Mouse (Mus musculus) kidney, adult 18-20 months (tissue): ENCODE measurements around the gene Cadps2.

Source experiments
- DNase-seq: peaks from one replicate; pipeline ENCODE4 v3.0.0; 2021

Gene Cadps2

DNA sequence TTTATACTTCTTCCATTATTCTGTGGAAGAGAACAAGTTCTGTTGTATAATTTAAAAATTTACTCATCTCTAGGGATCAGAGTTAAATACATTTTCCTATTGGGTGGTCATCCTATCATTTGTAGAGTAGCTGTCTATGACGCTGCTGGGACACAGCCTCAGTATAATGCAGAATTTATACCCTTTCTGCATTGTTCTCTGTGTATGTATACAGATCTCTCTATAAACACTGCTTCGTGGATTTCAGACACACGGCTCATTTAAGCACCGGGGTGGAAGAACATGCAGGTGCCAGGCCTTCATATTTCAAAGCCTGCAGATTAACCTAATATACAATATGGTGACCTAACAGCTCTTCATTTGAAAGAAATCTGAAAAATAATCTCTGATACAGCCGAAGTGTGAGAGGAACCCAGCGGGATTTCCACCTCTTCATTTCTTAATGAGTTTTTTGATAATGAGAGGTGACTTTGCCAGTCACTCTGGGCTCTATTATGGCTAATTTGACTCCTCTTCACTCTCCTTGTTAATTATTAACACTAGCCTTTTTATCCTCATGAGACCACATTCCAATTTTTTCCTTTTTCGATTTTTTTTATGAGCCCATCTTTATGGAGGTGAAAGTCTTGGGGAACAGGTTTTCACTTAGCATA is 501.7 kb downstream of the Cadps2 start:
- no peak for DNase-seq

DNA sequence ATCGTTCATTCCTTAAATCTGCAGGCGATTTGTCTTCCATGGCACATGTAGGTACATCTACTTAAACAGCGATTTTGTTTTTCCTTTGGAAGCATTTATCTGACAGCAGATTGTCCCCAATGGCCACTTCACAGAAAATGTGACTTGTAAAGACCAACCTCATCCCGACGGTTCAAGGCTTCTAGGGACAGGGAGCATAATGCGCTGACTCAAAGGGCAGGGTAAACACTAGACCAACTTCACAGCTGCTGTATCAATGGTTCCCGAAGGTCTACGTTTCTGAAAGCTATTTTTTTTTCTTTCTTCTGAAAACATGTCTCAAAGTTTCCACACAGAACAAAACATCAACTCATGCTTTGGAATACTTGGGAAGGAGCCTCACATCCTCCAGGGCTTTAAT is 524.3 kb downstream of the Cadps2 start:
- no peak for DNase-seq

DNA sequence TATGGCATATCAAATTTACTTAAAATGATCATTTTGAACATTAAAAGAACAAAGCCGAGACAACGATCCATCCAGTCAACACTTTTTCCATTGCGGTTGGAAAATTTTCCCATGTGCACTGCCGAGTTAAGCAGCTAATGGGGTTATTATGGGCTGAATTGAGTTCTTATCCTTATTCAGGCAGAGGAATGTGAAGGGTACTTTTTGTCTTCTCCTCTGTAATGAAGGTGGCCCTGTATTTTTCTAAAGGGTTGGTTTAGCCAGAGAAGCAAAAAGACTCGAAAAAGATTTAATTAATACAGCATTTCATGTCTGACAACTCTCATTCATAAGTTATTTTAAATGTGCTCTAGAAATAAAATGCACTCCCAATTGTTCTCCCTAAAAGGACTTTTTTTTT is 524.9 kb downstream of the Cadps2 start:
- DNase-seq, result no peak

DNA sequence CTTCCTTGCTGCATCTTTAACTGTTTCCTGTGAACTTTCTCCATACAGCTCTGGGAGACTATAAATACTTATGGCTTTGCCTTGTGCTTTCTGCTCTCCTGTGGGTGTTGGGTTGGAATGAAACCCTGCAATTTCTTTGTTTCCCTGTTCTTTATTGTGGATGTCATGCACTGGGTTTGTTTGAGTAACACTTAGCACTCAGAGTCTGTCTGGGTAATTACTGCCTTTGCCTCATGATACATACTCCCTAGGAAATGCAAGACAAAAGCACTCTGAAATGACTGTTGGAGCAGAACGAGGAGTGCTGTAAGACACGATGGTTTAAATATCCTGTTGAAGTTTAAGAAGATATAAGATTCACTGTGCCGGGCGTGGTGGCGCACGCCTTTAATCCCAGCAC is 533.2 kb downstream of the Cadps2 start:
- DNase-seq, result no peak

DNA sequence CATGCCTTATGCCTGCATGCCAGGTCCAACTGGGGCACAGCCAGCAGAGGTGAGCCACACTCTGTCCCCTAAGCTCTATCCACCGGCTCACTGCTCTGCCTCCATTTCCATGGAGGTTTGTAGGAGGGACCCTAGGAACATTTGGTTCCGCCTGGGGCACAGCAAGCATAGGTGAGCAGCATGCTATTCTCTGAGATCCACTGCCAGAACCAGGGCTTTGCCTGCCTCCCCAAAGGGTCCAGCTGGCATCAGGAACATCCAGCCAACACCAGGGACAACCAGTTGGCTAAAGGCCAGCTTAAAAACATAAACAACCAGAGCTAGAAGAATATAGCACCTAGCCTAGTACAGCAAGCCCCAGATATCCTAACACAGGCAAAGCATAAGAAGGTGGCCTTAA is 540.6 kb downstream of the Cadps2 start:
- no peak for DNase-seq

DNA sequence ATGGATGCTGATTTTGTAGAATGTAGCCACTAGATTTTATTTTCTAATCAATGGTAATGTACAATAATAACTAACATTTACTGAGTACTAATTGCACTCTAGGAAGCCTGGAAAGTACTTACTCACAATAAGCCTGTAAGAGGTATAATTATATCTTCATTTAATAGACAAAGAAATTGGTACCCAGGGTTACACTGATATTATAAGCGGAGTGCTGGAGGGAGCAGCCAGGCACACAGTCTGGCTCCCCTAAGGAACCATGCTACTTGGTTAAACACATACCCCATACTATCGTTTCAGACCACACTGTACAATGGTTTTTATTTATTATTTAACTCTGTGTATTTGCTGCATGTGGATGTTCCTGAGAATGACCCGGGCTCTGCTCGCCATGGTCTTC is 544.5 kb downstream of the Cadps2 start:
- no peak for DNase-seq

DNA sequence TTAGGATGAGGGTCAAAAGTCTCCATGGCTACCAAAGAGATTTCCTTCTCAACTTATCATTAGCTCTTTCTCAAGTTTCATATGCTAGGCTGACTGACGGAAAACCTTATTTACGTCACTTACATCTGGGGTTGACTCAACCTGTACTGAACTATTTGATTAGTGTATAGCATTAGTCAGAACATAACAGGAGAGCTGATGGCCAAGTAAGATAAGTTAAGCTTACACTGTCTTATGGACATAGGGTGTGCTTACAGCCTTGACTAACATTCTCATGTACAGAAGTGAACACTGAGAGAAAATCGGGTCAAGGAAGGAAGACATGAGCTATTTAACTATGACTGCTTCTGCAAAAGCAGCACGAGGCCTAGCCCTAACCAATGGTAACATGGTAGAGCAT is 550.5 kb downstream of the Cadps2 start:
- no peak for DNase-seq

DNA sequence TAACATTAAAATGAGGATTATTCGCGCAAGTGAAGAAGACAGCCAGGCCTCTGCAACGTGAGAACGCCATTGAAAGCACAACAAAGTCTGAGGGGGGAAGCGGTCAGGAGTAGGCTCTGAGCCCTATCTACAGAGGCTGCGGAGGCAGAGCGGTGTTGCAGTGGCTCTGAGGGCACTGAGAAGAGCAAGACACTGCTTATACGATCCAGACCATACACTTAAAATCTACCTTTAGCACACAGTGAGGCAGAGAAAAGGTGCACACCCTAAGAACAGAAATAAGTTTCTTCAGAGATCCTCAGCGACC is 557.8 kb downstream of the Cadps2 start:
- DNase-seq, result no peak

DNA sequence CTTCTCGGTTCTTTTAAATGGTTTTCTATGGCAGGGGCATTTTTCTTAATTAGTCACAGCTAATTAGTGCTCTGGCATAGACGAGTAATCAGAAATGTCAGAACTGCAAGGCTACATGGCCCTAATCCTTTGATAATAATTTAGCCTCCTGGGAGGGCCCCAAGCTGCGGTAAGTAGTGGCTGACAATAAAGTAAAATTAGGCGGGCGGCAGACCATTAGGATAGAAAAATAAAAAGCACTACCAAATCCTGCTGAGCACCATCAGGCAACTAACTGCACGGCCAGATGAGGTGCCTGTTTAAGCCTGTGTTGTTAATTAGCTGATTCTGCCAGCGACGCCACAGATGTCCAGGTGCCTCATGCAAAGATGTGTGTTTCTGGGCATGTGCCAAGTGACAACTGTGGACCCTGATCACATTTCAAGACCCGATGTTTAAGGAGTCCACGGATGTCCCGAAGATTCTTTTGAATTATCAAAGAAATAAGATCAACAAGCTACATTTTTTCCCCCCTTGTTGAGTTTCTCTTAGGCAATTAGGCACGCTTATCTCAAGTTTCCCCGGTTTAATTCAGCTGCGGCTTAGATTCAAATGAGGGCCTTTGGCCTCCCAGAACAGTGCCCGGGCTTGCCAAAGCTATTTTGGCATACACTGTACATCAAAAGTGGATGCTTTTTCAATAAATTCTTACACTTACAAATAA is 558.3 kb downstream of the Cadps2 start:
- DNase-seq, result no peak

DNA sequence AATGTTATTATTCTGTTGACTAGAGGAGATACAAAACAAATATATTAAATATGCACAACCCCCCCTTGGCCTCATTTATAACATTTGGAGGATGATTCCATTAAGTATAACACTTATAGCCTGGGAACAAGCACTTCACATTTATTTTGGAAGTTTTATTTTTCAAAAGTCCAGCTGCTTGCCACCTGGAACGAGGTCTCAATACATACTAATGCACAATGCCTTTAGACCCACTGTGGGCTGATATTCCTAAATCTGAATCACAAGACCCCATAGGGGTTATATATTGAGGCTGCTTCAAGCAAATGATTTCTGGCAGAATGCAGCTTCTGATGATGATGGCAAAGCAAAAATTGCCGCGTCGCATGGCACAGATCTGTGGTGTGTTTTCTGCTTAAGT is 565.7 kb downstream of the Cadps2 start:
- DNase-seq, result no peak

DNA sequence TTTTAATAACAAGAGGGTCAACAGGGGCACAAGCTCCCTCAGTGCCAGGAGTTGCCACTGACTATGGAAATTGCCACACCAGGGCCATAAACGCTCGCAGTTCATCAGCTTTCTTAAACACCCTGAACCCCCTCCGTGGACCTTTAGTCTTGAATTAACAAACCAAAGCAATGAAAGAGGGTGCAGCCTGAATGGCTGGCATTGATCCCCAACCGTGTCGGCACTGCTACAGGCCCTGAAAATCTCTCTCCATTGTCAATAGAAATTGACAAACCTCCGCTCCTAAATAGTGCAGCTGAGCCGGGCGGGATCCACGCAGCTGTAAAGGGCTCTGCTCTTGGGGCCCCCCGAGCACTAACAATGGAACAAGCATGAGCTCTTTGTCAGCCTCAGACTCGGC is 566.2 kb downstream of the Cadps2 start:
- DNase-seq, result no peak

DNA sequence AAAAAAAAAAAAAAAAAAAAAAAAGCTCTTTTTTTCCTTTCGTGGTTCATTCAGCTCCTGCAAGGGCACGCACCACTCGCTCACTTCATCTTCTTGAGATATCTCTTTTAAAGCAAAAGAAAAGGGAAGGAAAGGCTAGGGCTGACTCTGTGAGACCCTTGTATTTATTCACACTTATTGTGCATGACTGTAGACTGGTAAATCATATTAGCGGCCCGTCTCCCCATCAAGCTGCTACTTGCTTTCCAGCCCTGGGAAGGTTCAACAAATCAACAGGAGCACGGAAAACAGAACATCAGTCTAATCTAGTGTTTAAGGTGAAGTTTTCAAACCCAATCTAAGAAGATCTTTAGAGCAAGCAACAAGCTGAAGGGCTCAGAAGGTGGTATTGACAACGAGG is 566.7 kb downstream of the Cadps2 start:
- DNase-seq, result no peak

DNA sequence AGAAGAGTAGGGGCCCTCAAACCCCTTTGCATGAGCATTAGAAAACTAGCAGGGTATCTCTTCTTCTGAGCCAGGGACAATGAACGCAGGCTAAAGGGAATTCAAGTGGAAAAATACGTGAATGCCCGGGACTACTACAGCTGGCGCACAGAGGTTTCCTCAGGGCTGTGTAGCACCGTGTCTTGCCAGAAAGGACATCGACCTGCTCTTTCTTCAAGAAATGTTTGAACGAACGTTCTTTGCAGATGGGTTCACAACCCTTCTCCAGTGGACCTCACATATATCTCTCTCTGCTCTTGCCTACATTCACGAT is 578.5 kb downstream of the Cadps2 start:
- no peak for DNase-seq

DNA sequence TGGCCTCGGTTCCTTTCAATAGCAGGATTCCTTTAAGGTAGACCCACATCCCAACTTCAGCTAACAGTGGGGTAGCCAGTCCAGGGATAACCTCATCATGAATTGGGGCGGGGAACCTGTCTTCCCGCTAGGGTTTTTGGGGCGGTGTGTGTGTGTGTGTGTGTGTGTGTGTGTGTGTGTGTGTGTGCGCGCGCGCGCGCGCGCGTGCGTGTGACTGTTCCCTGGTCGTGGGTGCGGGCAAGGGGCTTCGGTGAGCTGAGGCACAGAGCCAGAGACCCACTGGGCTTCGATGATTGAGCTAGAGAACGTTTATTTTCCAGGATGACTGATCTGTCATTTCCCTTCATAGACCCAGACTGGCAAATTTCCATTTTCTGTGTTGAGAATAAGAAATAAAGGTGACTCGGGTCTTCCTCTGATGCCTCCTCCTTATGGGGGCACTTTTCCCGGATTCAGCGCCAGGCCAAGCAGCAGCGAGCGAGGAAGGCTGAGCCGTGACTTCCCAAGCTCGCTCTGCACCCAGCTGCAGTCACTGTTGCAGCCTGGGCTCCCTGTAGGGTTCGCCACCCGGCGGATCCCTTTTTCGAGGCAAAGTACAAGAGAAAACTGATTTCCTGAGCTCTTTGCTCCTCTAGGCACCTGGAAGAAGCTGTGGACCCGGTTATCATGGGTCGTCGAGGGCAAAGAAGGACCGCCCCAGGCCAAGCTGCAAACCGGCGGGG is 579.0 kb downstream of the Cadps2 start:
- no peak for DNase-seq

DNA sequence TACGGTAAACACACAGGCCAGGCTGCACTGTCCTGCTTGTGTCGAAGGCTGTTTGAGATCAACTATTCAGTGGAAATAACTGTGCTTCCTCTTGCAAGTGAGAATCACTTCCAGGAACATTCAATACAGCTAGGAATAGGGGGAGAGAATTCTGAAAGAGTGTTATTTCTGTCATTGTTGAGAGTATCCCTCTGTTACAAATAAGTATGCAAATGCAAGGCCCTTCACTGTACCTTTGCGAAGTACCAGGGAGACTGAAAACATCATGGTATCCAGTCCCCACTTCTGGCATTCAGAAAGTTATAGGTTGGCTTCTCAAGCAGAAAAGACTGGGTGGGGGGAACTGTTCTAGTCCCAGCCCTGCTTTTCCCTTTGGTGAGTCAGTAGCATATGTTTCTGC is 581.2 kb downstream of the Cadps2 start:
- DNase-seq, result no peak

DNA sequence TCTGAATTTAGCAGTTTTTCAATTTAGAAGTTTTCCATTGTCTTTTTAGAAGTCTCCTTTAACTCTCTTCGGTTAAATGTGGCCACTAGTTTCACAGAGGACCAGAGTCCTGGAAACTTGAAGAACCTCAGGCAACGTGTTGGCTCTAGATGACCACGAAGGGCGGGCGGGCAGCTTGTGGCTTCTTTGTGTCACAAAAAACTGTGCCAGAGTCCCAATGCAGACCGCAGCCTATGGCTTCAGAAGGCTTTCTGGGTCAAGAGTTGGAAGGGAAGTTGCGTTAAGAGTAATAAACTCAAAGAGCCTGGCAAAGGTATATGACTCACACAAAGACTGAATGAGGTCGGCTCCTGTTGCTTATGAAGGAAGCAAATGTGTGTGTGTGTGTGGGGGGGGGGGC is 584.1 kb downstream of the Cadps2 start:
- DNase-seq, result no peak

DNA sequence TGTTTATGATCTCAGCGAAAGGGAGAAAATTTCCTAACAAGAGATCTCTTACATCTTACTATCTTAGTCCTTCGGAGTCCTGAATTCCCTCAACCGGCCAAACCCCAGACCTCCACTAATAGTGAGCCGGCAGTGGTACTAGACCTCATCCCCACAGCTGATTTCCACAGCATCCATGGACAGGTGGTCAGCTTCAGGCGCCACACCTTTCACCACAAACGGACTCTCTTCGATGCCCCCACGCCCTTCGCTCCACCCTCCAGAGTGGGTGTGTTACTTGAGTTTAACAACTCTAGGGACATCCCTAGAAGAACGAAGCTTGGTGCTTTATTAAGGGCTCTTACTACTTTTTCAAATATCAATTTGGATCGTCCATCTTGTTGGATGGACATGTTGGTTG is 584.6 kb downstream of the Cadps2 start:
- DNase-seq, result no peak

DNA sequence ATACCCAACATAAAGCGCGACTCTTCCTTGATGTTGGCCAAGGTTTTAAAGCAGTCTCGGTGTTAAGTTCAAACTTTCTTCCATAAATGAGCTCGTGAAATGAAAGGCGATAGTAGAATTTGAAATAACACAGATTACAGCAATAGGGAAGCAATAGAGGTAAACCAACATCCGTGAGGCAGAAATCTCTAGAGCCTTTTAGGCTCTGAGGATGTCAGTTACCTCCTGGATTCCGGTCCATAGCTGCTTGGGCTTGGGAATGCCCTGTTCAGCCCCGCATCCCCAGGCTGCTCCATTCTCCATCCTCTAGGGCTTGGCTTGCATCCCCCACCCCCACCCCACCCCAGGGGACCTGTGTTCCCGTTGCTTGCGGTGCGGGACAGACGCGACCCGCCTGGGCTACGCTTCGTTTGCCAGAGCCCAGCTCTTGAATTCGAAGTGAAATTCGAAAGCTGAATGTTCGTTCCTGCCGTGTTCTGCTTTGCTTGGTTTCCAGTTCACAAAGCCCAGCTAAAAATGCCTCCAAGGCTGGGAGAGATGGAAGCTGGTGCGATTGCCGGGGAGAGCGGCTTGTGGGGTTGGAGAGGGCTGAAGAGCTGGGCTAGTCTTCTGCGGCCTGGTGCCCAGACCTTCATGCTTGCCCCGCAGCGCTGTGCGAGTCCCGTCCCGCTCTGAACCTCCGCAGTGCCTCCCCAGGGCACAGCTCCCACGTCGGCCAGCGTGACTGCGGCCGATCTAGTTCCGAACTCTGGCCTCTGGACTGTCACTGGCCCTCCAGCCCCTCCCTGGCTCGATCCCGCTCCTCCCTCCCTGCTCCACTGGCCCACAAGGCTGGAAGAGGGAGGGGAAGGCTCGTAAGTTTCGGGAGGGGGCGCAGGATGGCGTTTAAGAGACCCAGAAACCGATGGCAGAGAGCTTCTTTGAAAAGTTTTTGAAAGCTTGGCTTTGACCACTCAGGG is 585.6 kb downstream of the Cadps2 start:
- peak; percentile 34 for DNase-seq

DNA sequence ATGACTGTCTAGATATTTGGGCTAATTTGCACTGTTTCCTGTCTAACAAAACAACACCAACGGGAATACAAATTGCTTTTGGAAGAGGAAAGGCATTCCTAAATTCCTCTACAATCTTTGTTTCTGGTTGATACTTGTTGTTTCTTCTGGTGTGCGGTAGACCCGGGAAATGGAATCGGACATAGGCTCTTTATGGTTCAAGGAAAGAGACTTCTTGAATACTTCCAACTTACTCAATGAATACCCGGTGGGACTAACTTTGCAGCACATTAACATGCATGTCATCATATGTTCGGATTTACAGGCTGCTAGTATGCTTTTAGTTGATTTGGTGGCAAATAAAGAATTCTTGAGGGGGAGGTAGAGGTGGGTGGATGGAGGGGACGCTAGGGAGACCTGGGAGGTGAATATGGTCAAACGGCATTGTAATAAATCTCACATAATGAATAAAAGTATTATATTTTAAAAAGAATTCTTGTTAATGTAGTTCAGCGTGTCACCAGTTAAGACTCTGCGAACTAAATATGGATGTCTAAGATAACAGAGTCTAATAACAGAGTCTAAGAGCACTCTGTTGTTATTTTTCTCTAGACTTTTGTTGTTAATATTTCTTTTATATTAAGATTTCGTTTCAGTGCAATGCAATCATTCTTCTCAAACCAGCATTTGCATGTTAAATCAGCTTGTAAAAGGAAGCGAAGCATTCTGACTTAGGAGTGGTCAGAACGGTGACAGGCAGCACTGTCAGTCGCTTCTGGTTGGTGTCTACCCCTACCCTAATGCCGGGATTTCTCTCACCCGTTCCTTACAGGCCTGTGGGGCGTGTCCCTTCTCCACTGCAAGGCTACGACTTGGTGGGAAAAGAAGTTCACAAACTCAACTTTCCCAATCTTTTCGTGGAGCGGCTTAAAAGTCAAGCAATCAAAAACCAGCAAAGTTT is 586.8 kb downstream of the Cadps2 start:
- DNase-seq, result no peak

DNA sequence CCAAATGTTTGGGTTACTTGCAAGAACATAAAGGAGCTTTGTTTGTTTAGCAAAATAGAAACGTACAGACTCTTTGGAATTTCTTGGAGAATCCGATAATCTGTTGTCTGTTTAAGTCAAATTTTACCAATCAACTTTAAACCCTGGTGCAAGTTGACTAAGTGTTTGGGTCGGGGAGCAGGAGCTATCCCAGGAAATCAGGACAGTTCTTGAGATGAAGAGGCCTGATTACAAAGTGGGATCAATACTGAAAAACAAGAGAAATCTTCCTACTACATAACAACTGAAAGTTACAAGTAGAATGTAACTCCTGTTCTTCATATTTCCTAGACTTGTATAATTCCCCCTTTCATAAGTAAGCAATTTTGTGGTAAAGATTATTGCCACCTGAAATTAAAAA is 587.8 kb downstream of the Cadps2 start:
- no peak for DNase-seq

DNA sequence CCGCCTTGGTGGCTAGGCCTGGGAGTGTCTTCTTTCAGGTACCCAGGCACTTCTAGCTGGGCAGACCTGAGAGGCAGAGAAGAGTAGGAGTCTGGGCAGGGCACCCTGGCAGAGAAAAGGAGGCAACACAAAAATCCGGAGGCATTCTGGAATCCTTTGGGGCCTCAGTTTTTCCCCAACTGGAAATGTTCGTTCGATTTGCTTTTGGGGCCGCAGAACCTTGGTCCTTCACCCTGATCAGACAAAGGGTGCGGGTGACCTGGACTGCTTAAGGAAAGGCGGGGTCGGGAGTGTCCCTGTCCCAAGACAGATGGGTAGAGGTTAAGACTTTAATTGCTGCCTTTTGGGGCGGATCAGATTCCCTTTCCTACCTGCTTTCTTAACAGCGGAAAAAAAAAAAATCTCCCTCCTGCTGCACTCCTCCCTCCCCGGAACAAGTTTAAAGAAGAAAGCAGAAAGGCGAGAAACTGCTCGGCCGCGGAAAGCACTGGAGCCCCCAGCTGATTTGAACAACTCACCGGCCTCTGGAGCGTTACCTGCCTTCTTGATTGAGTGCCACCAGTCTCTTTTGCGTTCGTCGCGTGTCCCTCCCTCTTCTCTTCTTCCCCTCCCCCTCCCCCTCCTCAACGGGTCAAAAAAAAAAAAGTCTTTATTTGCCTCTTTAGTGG is 588.8 kb downstream of the Cadps2 start:
- DNase-seq, result no peak
